Mouse (Mus musculus) heart, adult 2 months (tissue): ENCODE measurements around the gene Ugt2b1. TPM values are rescaled to one million over a fixed set of nuclear protein-coding genes. Genes with fewer than 3 reads are reported as not detected.

ENCODE experiments used
- DNase-seq, 2 experiments: peaks; one replicate each; pipeline ENCODE4 v3.0.0; 2021
- H3K27ac ChIP-seq: fragments of 200-600 bp; 2 replicates; pipeline ENCODE4 v1.8.1; 2022
- H3K27me3 ChIP-seq: fragments of 200-500 bp; 2 replicates; pipeline ENCODE4 v1.6.1; 2012; ENCODE audit warnings: mild to moderate bottlenecking, low read length, inconsistent platforms, mixed read lengths; ENCODE audit not compliant: control insufficient read depth, insufficient read depth
- H3K36me3 ChIP-seq: fragments of 200-500 bp; 2 replicates; pipeline ENCODE4 v1.6.1; 2012; ENCODE audit warnings: low read length, inconsistent platforms; ENCODE audit not compliant: control insufficient read depth, insufficient read depth
- H3K4me1 ChIP-seq: fragments of 200-500 bp; 2 replicates; pipeline ENCODE4 v1.6.1; 2011; ENCODE audit warnings: low read length; ENCODE audit not compliant: control insufficient read depth, insufficient read depth
- H3K4me3 ChIP-seq: fragments of 200-600 bp; 2 replicates; pipeline ENCODE4 v1.8.1; 2022
- H3K79me2 ChIP-seq: fragments of 200-500 bp; replicated peaks from 2 replicates; pipeline ENCODE4 v1.6.1; 2012; ENCODE audit warnings: mild to moderate bottlenecking, inconsistent platforms, low read length, moderate library complexity, mixed read lengths; ENCODE audit not compliant: control insufficient read depth, insufficient read depth
- H3K9ac ChIP-seq: fragments of 200-500 bp; 2 replicates; pipeline ENCODE4 v1.6.1; 2012; ENCODE audit warnings: low read depth, mild to moderate bottlenecking, control low read depth, inconsistent platforms, low read length, mixed read lengths
- CTCF ChIP-seq: fragments of 200-600 bp; IDR thresholded peaks from 2 replicates; pipeline ENCODE4 v1.8.1; 2022; ENCODE audit warnings: antibody characterized with exemption, mild to moderate bottlenecking, moderate library complexity
- EP300 ChIP-seq: fragments of 200-500 bp; IDR thresholded peaks from 2 replicates; pipeline ENCODE4 v1.6.1; 2011; ENCODE audit warnings: low read depth, low read length, control low read depth; ENCODE audit not compliant: insufficient read depth
- POLR2A ChIP-seq: fragments of 200-500 bp; IDR thresholded peaks from 2 replicates; pipeline ENCODE4 v1.6.1; 2011; ENCODE audit warnings: mild to moderate bottlenecking, low read depth, low read length, control low read depth; ENCODE audit not compliant: insufficient read depth
- WGBS: fragments of 180-500 bp; shearing (Covaris S2); methylation state at CpG from one replicate; pipeline ENCODE4 v1.1.7; 2018; 5-methylcytosine and 5-hydroxymethylcytosine counted together
- intact Hi-C: fragments of 180-260 bp; cut with DNase I; formaldehyde crosslinking; loops from one replicate; pipeline ENCODE4 v1.15.1; 2025
- polyA plus RNA-seq: library from polyadenylated mRNA; depleted of rRNA; stranded (reverse); fragments of >200 nt; gene quantifications from 2 replicates; pipeline ENCODE4 v1.2.3, GENCODE M21; 2012
- total RNA-seq, 2 experiments: library from RNA; stranded (reverse); gene quantifications; 2 replicates each; pipeline ENCODE4 v1.2.3; 2021

Gene Ugt2b1
- total and polyA plus RNA-seq, 3 experiments, result not detected

- intact Hi-C loops, result no loop called here
- H3K79me2 ChIP-seq, result no peaks in the 10 kb centered on the region
- H3K27me3 ChIP-seq, result no peaks in the 10 kb centered on the region
- no peaks in the 10 kb centered on the region for H3K4me1 ChIP-seq
- H3K36me3 ChIP-seq, result no peaks in the 10 kb centered on the region
- DNase-seq, result no peak
- WGBS, result 51% methylated on average over 3 of the region's 3 CpGs
- no peak overlapping the region for H3K27ac ChIP-seq
- no peak overlapping the region for H3K9ac ChIP-seq
- H3K4me3 ChIP-seq, result no peak overlapping the region
- TF ChIP-seq CTCF (no peak), EP300 (no peak), POLR2A (no peak)
Measured at GRCm38 (mm10) chr5:86920661-86921233, 5.6 kb downstream of the Ugt2b1 start.

GRCm38 (mm10) chr5:86911357-86912099, 14.8 kb downstream of the Ugt2b1 start:
- H3K27ac ChIP-seq, result no peak overlapping the region
- H3K9ac ChIP-seq, result no peak overlapping the region
- no peaks in the 10 kb centered on the region for H3K79me2 ChIP-seq
- H3K4me1 ChIP-seq, result no peaks in the 10 kb centered on the region
- no peaks in the 10 kb centered on the region for H3K36me3 ChIP-seq
- intact Hi-C loops, result no loop called here
- no peak overlapping the region for H3K4me3 ChIP-seq
- 72% methylated on average over 3 of the region's 3 CpGs for WGBS
- no peak for TF ChIP-seq CTCF
- no peak for TF ChIP-seq EP300
- no peak for TF ChIP-seq POLR2A
- DNase-seq, result no peak
- no peaks in the 10 kb centered on the region for H3K27me3 ChIP-seq

GRCm38 (mm10) chr5:86910770-86911169, 15.6 kb downstream of the Ugt2b1 start:
- Histone ChIP-seq H3K79me2 (no peaks in the 10 kb centered on the region), H3K9ac (no peak overlapping the region), H3K36me3 (no peaks in the 10 kb centered on the region), H3K4me1 (no peaks in the 10 kb centered on the region), H3K27me3 (no peaks in the 10 kb centered on the region), H3K27ac (no peak overlapping the region), H3K4me3 (no peak overlapping the region)
- TF ChIP-seq POLR2A (no peak), EP300 (no peak), CTCF (no peak)
- 51% methylated on average over 1 of the region's 1 CpGs for WGBS
- intact Hi-C loops, result no loop called here
- DNase-seq, result no peak

GRCm38 (mm10) chr5:86906758-86907157, 19.6 kb downstream of the Ugt2b1 start, which contains the start of gene Ugt2b34:
Gene Ugt2b34 (minus strand): TSS chr5:86906937.
- H3K4me1 ChIP-seq, result no peaks in the 10 kb centered on the region
- H3K36me3 ChIP-seq, result no peaks in the 10 kb centered on the region
- H3K9ac ChIP-seq, result no peak within 1 kb of the TSS
- 43% methylated on average over 1 of the region's 1 CpGs for WGBS
- TF ChIP-seq POLR2A (no peak), EP300 (no peak), CTCF (no peak)
- intact Hi-C loops, result no loop called here
- no peak within 1 kb of the TSS for H3K4me3 ChIP-seq
- H3K27me3 ChIP-seq, result no peaks in the 10 kb centered on the region
- no peaks in the 10 kb centered on the region for H3K79me2 ChIP-seq
- H3K27ac ChIP-seq, result no peak within 1 kb of the TSS
- no peak for DNase-seq

- H3K4me1 ChIP-seq, result no peaks in the 10 kb centered on the region
- intact Hi-C loops, result loop anchor here (5.0 kb wide), 1 partner anchor 252 kb away; the partner anchor contains the start of gene Ugt2b5
- whole genome bisulfite sequencing, result 76% methylated on average over 1 of the region's 1 CpGs
- H3K9ac ChIP-seq, result no peak overlapping the region
- H3K79me2 ChIP-seq, result no peaks in the 10 kb centered on the region
- no peaks in the 10 kb centered on the region for H3K36me3 ChIP-seq
- no peaks in the 10 kb centered on the region for H3K27me3 ChIP-seq
- H3K27ac ChIP-seq, result no peak overlapping the region
- no peak overlapping the region for H3K4me3 ChIP-seq
- TF ChIP-seq EP300 (no peak), CTCF (no peak), POLR2A (no peak)
- no peak for DNase-seq
Measured at GRCm38 (mm10) chr5:86889933-86890332, 36.4 kb downstream of the Ugt2b1 start.

- H3K9ac ChIP-seq, result no peak overlapping the region
- H3K27ac ChIP-seq, result no peak overlapping the region
- no peaks in the 10 kb centered on the region for H3K79me2 ChIP-seq
- no peak for DNase-seq
- 53% methylated on average over 1 of the region's 1 CpGs for WGBS
- no peaks in the 10 kb centered on the region for H3K4me1 ChIP-seq
- H3K36me3 ChIP-seq, result no peaks in the 10 kb centered on the region
- intact Hi-C loops, result loop anchor here (5.0 kb wide), 1 partner anchor 254 kb away; the partner anchor contains the start of gene Ugt2b5
- H3K4me3 ChIP-seq, result no peak overlapping the region
- H3K27me3 ChIP-seq, result no peaks in the 10 kb centered on the region
- TF ChIP-seq POLR2A (no peak), EP300 (no peak)
Measured at GRCm38 (mm10) chr5:86888420-86888819, 37.9 kb downstream of the Ugt2b1 start.
